Mouse (Mus musculus) gastrocnemius, postnatal 14 days (tissue): Measurements from ENCODE around the gene AC192777.2. TPM values are rescaled to one million over a fixed set of nuclear protein-coding genes. Genes with fewer than 3 reads are reported as not detected.
"Not testable (repeated sequence)": the region's sequence is repeated elsewhere in the genome, so short reads cannot be mapped to it uniquely, and the experiment has no call there.

Experiments used
- DNase-seq: peaks from one replicate; pipeline ENCODE4 v3.0.0; 2021; ENCODE audit warnings: mixed read lengths
- intact Hi-C: fragments of 180-260 bp; cut with DNase I; formaldehyde crosslinking; loops from one replicate; pipeline ENCODE4 v1.15.1; 2025; ENCODE audit warnings: low total_unique reads
- long read RNA-seq, 2 experiments: library from polyadenylated mRNA; stranded (forward); transcript quantifications; one replicate each; pipeline ENCODE4 v2.0.0; 2021
- microRNA-seq, 2 experiments: library from miRNA; unstranded; fragments of <30 nt; microRNA quantifications; one replicate each; pipeline ENCODE4 v1.2.0; 2021
- total RNA-seq, 2 experiments: library from RNA; stranded (reverse); gene quantifications; 2 replicates each; pipeline ENCODE4 v1.2.3; 2021

The AC192777.2 gene
- not detected for total RNA-seq
- long read RNA-seq, experiment 1, result 0 reads
- long read RNA-seq, experiment 2, result 0 reads

DNA sequence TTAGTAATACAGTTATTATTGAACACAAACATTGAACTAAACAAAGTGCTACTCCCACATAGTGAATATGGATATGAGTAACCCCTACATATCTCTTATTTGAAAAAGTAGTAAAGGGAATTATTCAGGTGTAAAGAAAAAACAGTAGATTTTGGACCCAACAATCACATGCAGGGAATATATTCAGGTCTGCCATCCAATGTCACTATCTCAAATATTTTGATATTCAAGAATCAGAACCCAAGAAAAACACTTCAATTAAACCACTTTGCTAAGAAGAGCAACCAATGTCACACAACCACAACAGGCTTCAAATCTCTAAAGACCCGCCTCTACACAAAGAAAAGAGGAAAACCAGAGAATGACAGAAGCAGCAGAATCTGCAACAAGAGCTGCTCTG is at the start of gene AC192777.2:
TSS of gene AC192777.2 (plus strand) at position 301 of the 400 bp plus-strand sequence.
- intact Hi-C loops, DNase-seq: not testable (repeated sequence)

DNA sequence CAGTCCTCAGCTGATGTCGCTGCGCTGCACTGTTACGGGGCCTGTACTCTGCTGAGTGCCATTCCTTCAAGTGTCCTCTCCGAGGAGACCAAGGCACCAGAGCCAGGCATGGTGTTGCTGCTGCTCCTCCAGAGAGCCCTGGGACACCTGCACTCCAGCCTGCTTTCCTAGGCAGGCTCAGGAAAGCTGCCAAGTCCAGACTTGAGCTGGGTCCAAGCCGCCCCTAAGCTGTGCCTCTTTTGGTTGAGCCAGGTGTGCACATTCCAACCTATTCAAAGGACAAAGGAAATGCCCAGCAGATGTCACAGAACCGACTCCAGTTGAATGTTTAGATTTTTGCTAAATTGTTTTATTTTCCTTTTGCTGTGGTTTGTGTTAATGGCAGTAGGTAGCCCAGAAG is 20.9 kb downstream of the AC192777.2 start:
- DNase-seq, intact Hi-C loops: not testable (repeated sequence)

DNA sequence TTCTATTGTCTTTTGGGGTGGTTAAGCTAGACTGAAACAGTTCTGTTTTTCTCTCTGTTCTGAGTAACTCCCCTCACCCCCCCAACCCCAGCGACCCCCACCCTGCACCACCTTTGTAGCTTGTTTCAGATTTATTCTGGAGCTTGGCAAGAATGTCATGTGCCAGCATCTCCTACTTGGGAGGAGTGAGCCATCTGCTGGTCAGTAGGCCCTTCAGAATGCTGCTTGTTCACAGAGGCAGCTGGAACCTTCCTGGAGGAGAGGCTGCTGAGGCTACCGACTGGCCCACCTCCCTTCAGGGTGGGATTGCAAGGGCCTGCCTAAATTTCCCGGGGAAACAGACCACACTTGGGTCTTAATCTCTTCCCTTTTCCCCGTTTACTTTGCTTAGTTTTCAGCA is 21.6 kb downstream of the AC192777.2 start:
- DNase-seq, intact Hi-C loops: not testable (repeated sequence)

Small RNAs within 50 kb of the gene (microRNA-seq; reads per million reads assigned to microRNA genes)
- gene Gm26376, result 0 reads per million in 2 experiments

Other genes starting within 250 kb of the AC192777.2 start
- not detected for gene Esp38, start 144.9 kb upstream of the AC192777.2 start, total RNA-seq
- gene Pgk2, start 113.2 kb downstream of the AC192777.2 start, total RNA-seq, result not detected
- not detected for gene Crisp3, start 146.8 kb downstream of the AC192777.2 start, total RNA-seq
- not detected for gene Crisp1, start 223.8 kb downstream of the AC192777.2 start, total RNA-seq